Mouse (Mus musculus): ENCODE data around the gene Taf7l. TPM values are rescaled to one million over a fixed set of nuclear protein-coding genes. Genes with fewer than 3 reads are reported as not detected.

Gene Taf7l
- polyA plus RNA-seq, 1 experiment: 1.8 TPM

DNA sequence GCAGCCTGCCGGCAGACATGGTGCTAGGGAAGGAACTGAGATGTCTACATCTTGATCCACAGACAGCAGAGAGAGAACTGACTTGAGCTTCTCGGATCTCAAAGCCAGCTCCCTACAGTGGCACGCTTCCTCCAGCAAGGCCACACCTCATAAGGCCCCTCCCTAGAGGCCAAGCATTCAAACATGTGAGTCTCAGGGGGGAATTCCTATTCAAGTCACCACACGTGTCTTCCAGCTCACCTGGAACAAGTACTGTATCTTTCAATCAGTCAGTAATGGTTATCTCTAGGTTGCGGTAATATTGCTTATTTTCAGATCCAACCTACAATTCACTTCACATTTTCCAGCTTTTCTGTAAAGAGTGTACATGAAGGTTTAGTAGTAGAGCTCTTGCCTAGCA lies 56.2 kb downstream of the Taf7l start:
- no peaks in the 10 kb centered on the region for H3K36me3 ChIP-seq (ENCODE audit: control insufficient read depth, insufficient read depth, low read length, poor library complexity, severe bottlenecking)
- H3K4me1 ChIP-seq (ENCODE audit: control insufficient read depth, insufficient read depth, low read length): no peaks in the 10 kb centered on the region
- no peak for TF ChIP-seq EP300 (IDR thresholded peaks at IDR 0.05; ENCODE audit: insufficient read depth, low read depth, low read length)
- TF ChIP-seq POLR2A (IDR thresholded peaks at IDR 0.05; ENCODE audit: insufficient read depth, low read length): no peak
- TF ChIP-seq CTCF (IDR thresholded peaks at IDR 0.05; ENCODE audit: low read depth, low read length): no peak
- no peaks in the 10 kb centered on the region for H3K27me3 ChIP-seq (ENCODE audit: control insufficient read depth, insufficient read depth, low read length, poor library complexity, severe bottlenecking)
- H3K9ac ChIP-seq (ENCODE audit: low read depth, poor library complexity, severe bottlenecking): no peak overlapping the region
- H3K4me3 ChIP-seq (ENCODE audit: low read depth, low read length): no peak overlapping the region
- no peaks in the 10 kb centered on the region for H3K9me3 ChIP-seq (replicated peaks; ENCODE audit: control insufficient read depth, insufficient read depth, low read length, poor library complexity, severe bottlenecking)
- no peak overlapping the region for H3K27ac ChIP-seq (ENCODE audit: insufficient read depth, low read length)

DNA sequence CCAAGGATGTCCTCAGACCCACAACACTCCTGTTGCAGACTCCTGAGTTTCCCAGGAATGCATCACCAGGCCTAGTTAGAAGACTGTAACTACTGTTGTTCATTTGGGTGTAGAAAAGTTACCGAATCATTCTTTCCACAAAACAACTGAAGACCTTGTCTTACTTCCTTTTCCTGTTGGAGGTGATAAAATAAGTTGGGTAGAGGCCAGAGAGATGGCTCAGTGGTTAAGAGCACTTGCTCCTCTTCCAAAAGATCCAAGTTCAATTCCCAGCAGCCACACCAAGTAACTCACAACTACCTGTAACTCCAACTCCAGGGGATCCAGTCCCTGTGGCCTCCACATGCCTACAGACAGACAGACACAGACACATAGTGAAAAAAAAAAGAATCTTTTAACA lies 64.2 kb downstream of the Taf7l start:
- TF ChIP-seq POLR2A (IDR thresholded peaks at IDR 0.05; ENCODE audit: insufficient read depth, low read length): no peak
- no peak for TF ChIP-seq CTCF (IDR thresholded peaks at IDR 0.05; ENCODE audit: low read depth, low read length)
- no peak for TF ChIP-seq EP300 (IDR thresholded peaks at IDR 0.05; ENCODE audit: insufficient read depth, low read depth, low read length)
- Histone ChIP-seq H3K27me3 (ENCODE audit: control insufficient read depth, insufficient read depth, low read length, poor library complexity, severe bottlenecking) (no peaks in the 10 kb centered on the region), H3K36me3 (ENCODE audit: control insufficient read depth, insufficient read depth, low read length, poor library complexity, severe bottlenecking) (no peaks in the 10 kb centered on the region), H3K4me1 (ENCODE audit: control insufficient read depth, insufficient read depth, low read length) (no peaks in the 10 kb centered on the region), H3K9me3 (replicated peaks; ENCODE audit: control insufficient read depth, insufficient read depth, low read length, poor library complexity, severe bottlenecking) (no peaks in the 10 kb centered on the region), H3K27ac (ENCODE audit: insufficient read depth, low read length) (no peak overlapping the region), H3K9ac (ENCODE audit: low read depth, poor library complexity, severe bottlenecking) (no peak overlapping the region), H3K4me3 (ENCODE audit: low read depth, low read length) (no peak overlapping the region)

Other genes starting within 250 kb of the Taf7l start
- gene Trmt2b, start 199.5 kb downstream of the Taf7l start, polyA plus RNA-seq (2011; ENCODE audit: insufficient read depth, insufficient read length, low read depth, missing spikeins): 7.7 and 9.7 TPM in 2 replicates
- 0.58 TPM in 1 of 2 replicates, not detected in the other for gene Tmem35a, start 181.3 kb downstream of the Taf7l start, polyA plus RNA-seq (2011; ENCODE audit: insufficient read depth, insufficient read length, low read depth, missing spikeins)
- 26.5 and 33.2 TPM in 2 replicates for gene Cenpi, start 168.4 kb downstream of the Taf7l start, polyA plus RNA-seq (2011; ENCODE audit: insufficient read depth, insufficient read length, low read depth, missing spikeins)
- gene Drp2, start 71.9 kb downstream of the Taf7l start, polyA plus RNA-seq (2011; ENCODE audit: insufficient read depth, insufficient read length, low read depth, missing spikeins): 0.33 and 0.39 TPM in 2 replicates
- 45.3 and 54.9 TPM in 2 replicates for gene Timm8a1, start 65.4 kb upstream of the Taf7l start, polyA plus RNA-seq (2011; ENCODE audit: insufficient read depth, insufficient read length, low read depth, missing spikeins)
- not detected in 2 replicates for gene Btk, start 107.1 kb upstream of the Taf7l start, polyA plus RNA-seq (2011; ENCODE audit: insufficient read depth, insufficient read length, low read depth, missing spikeins)
- 1,186 and 1,244 TPM in 2 replicates for gene Rpl36a, start 109.2 kb upstream of the Taf7l start, polyA plus RNA-seq (2011; ENCODE audit: insufficient read depth, insufficient read length, low read depth, missing spikeins)
- gene Gla, start 124.6 kb upstream of the Taf7l start, polyA plus RNA-seq (2011; ENCODE audit: insufficient read depth, insufficient read length, low read depth, missing spikeins): 8.1 and 8.8 TPM in 2 replicates
- 114 and 125 TPM in 2 replicates for gene Hnrnph2, start 124.7 kb upstream of the Taf7l start, polyA plus RNA-seq (2011; ENCODE audit: insufficient read depth, insufficient read length, low read depth, missing spikeins)
- 9.8 and 11.1 TPM in 2 replicates for gene Armcx4, start 210.0 kb upstream of the Taf7l start, polyA plus RNA-seq (2011; ENCODE audit: insufficient read depth, insufficient read length, low read depth, missing spikeins)
- 29.5 and 37.7 TPM in 2 replicates for gene Armcx1, start 241.5 kb upstream of the Taf7l start, polyA plus RNA-seq (2011; ENCODE audit: insufficient read depth, insufficient read length, low read depth, missing spikeins)

Measured in ES-Bruce4 (cell line).